Mouse (Mus musculus) kidney, adult 2 months (tissue): ENCODE data around the gene Lgals8. TPM values are rescaled to one million over a fixed set of nuclear protein-coding genes. Genes with fewer than 3 reads are reported as not detected.

ENCODE experiments used
- DNase-seq: peaks from one replicate; pipeline ENCODE4 v3.0.0; 2021
- H3K27ac ChIP-seq: fragments of 200-500 bp; 2 replicates; pipeline ENCODE4 v1.5.1; 2012; ENCODE audit warnings: low read depth, low read length, control low read depth, inconsistent platforms; ENCODE audit not compliant: insufficient read depth
- H3K27me3 ChIP-seq: fragments of 200-500 bp; replicated peaks from 2 replicates; pipeline ENCODE4 v1.6.1; 2012; ENCODE audit warnings: mild to moderate bottlenecking, moderate library complexity, low read length, inconsistent platforms; ENCODE audit not compliant: control insufficient read depth, insufficient read depth
- H3K36me3 ChIP-seq: fragments of 200-500 bp; 2 replicates; pipeline ENCODE4 v1.6.1; 2012; ENCODE audit warnings: mild to moderate bottlenecking, moderate library complexity, low read length, inconsistent platforms; ENCODE audit not compliant: control insufficient read depth, insufficient read depth
- H3K4me1 ChIP-seq: fragments of 200-500 bp; 2 replicates; pipeline ENCODE4 v1.6.1; 2011; ENCODE audit warnings: low read length; ENCODE audit not compliant: control insufficient read depth, insufficient read depth
- H3K4me3 ChIP-seq: fragments of 200-500 bp; 2 replicates; pipeline ENCODE4 v1.5.1; 2011; ENCODE audit warnings: mild to moderate bottlenecking, low read depth, low read length, control low read depth; ENCODE audit not compliant: insufficient read depth
- CTCF ChIP-seq: fragments of 200-500 bp; conservative IDR thresholded peaks from 2 replicates; pipeline ENCODE4 v1.5.1; 2011; ENCODE audit warnings: low read depth, mild to moderate bottlenecking, control low read depth, low read length, moderate library complexity, mixed read lengths; ENCODE audit not compliant: insufficient read depth, insufficient read length
- POLR2A ChIP-seq: fragments of 200-500 bp; IDR thresholded peaks from one replicate; pipeline ENCODE4 v1.6.1; 2011; ENCODE audit warnings: low read depth, low read length, control low read depth
- WGBS: fragments of 180-500 bp; shearing (Covaris S2); methylation state at CpG from one replicate; pipeline ENCODE4 v1.1.7; 2018; 5-methylcytosine and 5-hydroxymethylcytosine counted together
- polyA plus RNA-seq: library from polyadenylated mRNA; depleted of rRNA; stranded (reverse); fragments of >200 nt; gene quantifications from 2 replicates; pipeline ENCODE4 v1.2.3, GENCODE M21; 2012

Lgals8 gene
- polyA plus RNA-seq, 1 experiment, result 40.3 TPM

DNA sequence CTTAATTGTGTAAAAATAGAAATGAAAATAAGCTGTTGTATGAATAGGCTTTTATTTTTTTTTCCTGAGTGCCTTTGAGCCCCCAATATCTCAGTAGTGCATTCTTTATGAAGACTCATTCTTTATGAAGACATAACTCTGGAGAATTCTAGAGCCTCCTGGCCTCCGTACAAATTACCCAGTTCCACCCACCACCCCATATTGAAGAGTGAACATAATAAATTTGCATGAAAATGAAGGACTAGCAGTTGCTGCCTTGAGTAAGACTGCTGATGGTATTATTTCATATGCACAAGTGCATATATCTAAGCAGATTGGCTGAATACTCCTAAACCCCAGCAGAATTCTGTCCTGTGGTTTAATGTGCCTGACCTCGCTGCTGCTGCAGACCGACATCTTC, 25.2 kb downstream of the Lgals8 start:
- H3K36me3 ChIP-seq, result peaks cover 8% of the 10 kb centered on the region
- TF ChIP-seq CTCF (no peak), POLR2A (no peak)

DNA sequence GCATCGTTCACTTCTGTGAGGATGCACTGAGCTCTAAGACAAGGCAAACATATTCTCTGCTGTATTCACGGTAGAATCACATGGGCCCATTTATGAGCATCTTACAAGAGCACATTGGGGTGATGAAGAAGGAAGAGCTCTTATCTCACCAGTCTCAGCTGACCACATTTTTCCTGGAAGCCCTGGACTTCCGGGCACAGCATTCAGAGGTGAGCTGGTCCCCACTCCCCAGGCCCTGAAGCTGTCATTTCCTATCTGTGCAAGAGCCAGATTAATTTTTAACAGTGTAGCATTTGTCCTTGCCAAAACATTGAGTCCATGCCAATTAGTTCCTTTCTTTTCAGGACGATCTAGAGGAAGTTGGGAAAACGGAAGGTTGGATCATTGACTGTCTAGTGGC, 30.9 kb downstream of the Lgals8 start:
- Histone ChIP-seq H3K4me1 (no peaks in the 10 kb centered on the region), H3K36me3 (peaks cover 4% of the 10 kb centered on the region), H3K27ac (no peak overlapping the region), H3K27me3 (no peaks in the 10 kb centered on the region), H3K4me3 (no peak overlapping the region)
- peak; percentile 64 for DNase-seq
- TF ChIP-seq CTCF (no peak), POLR2A (no peak)
- 43% methylated on average over 5 of the region's 5 CpGs for WGBS

More for the DNA sequence above, 25.2 kb downstream of the Lgals8 start:
- no peak for DNase-seq
- Histone ChIP-seq H3K4me3 (no peak overlapping the region), H3K4me1 (no peaks in the 10 kb centered on the region), H3K27ac (no peak overlapping the region), H3K27me3 (no peaks in the 10 kb centered on the region)
- 90% methylated on average over 3 of the region's 3 CpGs for WGBS

DNA sequence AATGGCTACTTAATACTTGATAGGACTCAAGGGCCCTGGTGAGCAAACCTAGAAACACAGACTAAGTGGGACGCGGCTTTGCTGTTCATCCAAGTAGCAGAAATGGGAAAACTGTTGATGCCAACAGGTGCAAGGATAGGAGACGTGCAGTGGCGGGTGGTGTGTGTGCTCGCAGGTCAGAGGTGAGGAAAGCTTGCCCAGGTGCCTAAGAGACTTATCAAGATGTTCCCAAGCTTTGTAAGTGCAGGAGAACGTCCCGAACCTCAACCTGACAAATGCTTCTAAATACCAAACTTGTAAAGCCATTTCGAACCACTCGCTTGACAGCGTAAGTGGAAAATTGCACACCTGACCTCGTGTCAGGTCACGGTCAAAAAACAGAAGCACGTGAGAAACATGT, 36.2 kb downstream of the Lgals8 start:
- no peak overlapping the region for H3K27ac ChIP-seq
- H3K27me3 ChIP-seq, result no peaks in the 10 kb centered on the region
- H3K4me3 ChIP-seq, result no peak overlapping the region
- 95% methylated on average over 13 of the region's 13 CpGs for WGBS
- no peak for DNase-seq
- H3K4me1 ChIP-seq, result no peaks in the 10 kb centered on the region
- no peak for TF ChIP-seq CTCF
- no peak for TF ChIP-seq POLR2A
- peaks cover 4% of the 10 kb centered on the region for H3K36me3 ChIP-seq

DNA sequence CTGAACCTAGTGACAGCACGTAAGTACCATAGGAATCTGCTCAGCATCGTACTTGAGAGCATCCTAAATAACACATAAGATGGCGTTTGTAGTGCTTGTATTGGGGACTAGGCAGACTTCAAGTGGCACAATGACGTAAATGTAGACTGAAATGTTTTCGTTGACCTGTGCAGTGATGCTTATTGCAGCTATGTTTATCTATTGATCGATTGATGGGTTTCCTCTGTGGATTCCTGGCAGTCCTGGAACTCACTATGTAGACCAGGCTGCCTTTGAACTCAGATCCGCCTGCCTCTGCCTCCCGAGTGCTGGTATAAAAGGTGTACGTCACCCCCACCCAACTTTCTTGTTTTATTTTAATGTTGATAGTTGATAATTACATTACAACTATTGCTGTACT, 44.1 kb downstream of the Lgals8 start:
- TF ChIP-seq CTCF, result no peak
- TF ChIP-seq POLR2A, result no peak
- no peaks in the 10 kb centered on the region for H3K4me1 ChIP-seq
- no peak overlapping the region for H3K4me3 ChIP-seq
- WGBS, result 91% methylated on average over 9 of the region's 9 CpGs
- H3K27me3 ChIP-seq, result no peaks in the 10 kb centered on the region
- no peak for DNase-seq
- no peak overlapping the region for H3K27ac ChIP-seq
- H3K36me3 ChIP-seq, result peaks cover 13% of the 10 kb centered on the region

DNA sequence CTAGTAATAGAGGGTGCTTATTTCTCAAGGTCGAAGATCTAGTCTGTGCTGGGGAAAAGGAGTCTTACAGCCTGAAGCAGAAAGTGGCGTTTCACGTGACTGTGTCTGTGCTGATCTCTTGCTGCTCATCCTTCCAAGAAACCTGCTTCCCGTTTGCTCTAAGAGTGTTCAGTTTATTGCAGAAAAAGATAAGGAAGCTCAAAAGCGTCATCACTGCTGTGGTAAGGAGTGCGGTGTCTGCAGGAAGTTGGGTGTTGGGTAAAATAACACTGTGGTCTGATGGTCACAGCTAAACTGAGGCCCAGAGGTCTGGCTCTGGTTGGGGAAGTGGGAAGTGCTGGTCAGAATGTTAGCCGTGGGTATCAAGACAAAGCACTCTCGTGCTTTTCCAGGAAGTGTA, 52.7 kb downstream of the Lgals8 start:
- Histone ChIP-seq H3K4me3 (no peak overlapping the region), H3K36me3 (no peaks in the 10 kb centered on the region; the same call in none of the 2 replicates), H3K27ac (no peak overlapping the region), H3K27me3 (no peaks in the 10 kb centered on the region), H3K4me1 (no peaks in the 10 kb centered on the region)
- TF ChIP-seq POLR2A (no peak), CTCF (no peak)
- DNase-seq, result peak; percentile 26
- WGBS, result 82% methylated on average over 8 of the region's 8 CpGs

DNA sequence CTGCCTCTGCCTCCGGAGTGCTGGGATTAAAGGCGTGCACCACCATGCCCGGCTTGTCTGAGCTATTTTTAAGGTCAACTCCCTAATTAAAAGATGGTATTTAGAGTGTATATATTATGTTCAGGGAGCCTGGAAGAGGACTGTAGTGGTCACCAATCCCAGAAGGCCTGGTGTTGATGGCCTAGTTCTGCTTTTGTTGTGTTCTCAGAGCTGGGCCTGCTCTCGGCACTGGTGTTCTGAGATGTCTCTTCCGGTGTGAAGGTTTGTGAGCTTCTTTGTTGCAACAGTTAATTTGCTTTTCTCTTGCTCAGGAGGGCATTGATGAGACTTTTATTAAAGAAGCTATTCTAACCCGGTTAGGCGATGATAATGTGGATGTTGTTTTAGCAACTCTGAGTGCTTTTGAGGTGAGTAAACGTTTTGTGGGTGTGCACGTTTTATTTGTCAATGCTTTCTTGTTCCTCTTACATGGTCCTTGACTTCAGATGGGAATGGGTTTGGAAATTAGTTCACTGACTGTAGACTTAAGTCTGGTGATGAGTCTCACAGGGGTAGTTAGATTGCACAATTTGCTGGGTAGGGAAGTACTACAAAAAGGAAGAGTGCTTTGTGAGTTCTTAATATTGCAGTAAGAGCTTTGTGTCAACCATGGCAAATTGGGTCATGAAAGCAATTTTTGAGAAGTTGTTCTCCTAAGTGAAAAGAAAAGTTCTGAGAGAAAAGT, 56.2 kb downstream of the Lgals8 start:
- H3K27me3 ChIP-seq, result no peaks in the 10 kb centered on the region
- peaks cover 3% of the 10 kb centered on the region for H3K36me3 ChIP-seq
- H3K4me3 ChIP-seq, result no peak overlapping the region
- no peak for TF ChIP-seq CTCF
- no peak for TF ChIP-seq POLR2A
- no peak for DNase-seq
- WGBS, result 90% methylated on average over 9 of the region's 9 CpGs
- H3K4me1 ChIP-seq, result no peaks in the 10 kb centered on the region
- H3K27ac ChIP-seq, result no peak overlapping the region

DNA sequence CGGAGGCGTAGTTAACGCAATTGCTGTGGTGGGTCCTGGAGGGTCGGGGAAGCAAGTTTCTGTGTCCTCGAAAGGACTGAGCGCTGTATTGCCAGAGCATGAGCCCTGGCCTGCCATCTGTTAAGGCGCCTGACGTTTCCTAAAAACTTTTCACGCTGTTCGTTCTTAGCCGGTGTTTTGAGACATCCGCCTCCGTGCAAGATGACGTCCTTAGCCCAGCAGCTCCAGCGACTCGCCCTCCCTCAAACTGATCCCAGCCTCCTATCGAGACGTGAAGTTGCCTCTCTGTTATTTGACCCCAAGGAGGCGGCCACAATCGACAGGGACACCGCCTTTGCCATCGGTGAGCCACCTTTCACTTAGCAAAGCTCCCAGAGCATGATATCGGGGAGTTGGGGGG, 69.2 kb downstream of the Lgals8 start:
- under 1% methylated on average over 23 of the region's 23 CpGs for WGBS
- Histone ChIP-seq H3K36me3 (no peaks in the 10 kb centered on the region), H3K4me1 (no peaks in the 10 kb centered on the region), H3K4me3 (peak overlapping the region; percentile 94), H3K27me3 (no peaks in the 10 kb centered on the region), H3K27ac (no peak overlapping the region)
- no peak for TF ChIP-seq POLR2A
- no peak for TF ChIP-seq CTCF
- DNase-seq, result no peak
